Mouse (Mus musculus): ENCODE data around the gene Rasal2.

DNA sequence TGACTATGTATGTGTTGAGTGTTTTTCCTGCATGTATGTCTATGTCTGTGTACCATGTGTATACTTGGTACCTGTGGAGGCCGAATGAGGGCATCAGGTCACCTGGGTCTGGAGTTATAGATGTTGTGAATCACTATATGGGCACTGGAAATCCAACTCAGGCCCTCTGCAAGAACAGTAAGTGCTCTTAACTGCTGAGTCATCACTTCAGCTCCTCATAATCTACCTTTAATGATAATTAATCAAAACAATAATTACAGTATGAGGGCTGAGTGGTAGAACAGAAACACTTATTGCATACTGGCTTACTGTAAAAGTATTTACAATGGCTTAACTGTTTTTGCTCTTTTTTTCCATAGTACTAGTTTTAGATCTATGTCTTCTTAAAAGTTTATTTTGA is 172.7 kb downstream of the Rasal2 start:
- TF ChIP-seq CTCF (IDR thresholded peaks at IDR 0.05; ENCODE audit: low read depth) (no peak), EP300 (optimal IDR thresholded peaks at IDR 0.05) (no peak)

Data from stomach, postnatal 0 days (tissue).